Mouse (Mus musculus) retina, embryonic 14.5 days (tissue): ENCODE measurements around the gene Rnf5.

Source experiments
- DNase-seq: peaks from one replicate; pipeline ENCODE4 v3.0.0-alpha.2; 2015; ENCODE audit warnings: low spot score

Gene Rnf5

GRCm38 (mm10) chr17:34603375-34604060, at the start of gene Rnf5:
TSS of gene Rnf5 (minus strand) at chr17:34603690.
- peak; percentile 100 for DNase-seq

- no peak for DNase-seq
Measured at GRCm38 (mm10) chr17:34652985-34653384, 49.5 kb upstream of the Rnf5 start.

- no peak for DNase-seq
Measured at GRCm38 (mm10) chr17:34652546-34652945, 49.1 kb upstream of the Rnf5 start.

GRCm38 (mm10) chr17:34651507-34652221, 48.2 kb upstream of the Rnf5 start:
- peak; percentile 69 for DNase-seq

DNA sequence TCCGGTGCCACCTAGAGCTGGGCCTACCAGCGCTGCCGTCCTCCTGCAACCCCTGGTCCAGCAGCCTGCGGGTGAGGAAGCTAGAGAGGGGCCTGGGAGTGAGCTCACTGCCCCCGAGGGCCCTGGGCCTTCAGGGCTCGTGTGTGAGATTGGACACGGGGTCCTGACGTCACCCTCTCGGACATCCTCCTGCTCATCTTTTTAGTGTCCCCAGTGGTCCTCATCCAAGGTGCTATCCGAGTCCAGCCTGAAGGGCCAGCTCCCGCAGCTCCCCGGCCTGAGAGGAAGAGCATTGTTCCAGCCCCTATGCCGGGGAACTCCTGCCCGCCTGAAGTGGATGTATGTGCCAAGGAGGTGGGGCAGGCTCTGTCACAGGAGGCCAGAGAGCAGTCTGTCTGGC, 47.3 kb upstream of the Rnf5 start:
- DNase-seq = no peak

DNA sequence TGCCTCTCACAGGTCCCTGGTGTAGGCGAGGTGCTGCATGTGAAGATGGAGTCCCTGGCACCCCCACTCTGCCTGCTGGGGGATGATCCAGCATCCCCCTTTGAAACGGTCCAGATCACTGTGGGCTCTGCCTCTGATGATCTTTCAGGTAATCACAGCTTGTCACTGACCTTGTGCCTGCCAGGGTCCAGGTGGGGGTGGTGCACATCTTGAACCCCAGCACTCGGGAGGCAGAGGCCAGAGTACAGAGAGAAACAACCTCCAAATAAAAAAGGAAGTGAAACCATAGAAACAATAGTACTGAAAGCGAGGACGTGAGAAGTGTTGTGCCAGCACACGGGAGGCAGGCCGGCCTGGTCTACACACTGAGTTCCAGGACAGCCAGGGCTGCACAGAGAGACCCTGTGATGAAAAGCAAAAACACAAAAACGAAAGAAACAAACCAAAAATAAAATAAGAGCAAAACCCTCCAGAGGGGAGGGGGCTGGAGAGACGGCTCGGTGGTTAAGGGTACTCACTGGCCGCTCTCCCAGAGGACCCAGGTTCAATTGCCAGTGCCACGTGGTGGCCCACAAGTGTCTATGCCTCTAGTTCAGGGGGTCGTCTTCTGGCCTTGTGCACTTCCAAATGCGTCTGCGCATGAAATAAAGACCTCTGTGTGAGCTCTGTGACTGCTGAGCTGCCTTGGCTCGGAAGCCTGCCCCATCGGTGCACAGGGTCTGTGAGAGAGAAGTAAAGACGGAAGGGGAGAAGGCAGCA, 45.8 kb upstream of the Rnf5 start:
- DNase-seq = no peak

GRCm38 (mm10) chr17:34648141-34648890, 44.8 kb upstream of the Rnf5 start:
- DNase-seq = no peak

GRCm38 (mm10) chr17:34646906-34647787, 43.7 kb upstream of the Rnf5 start, which contains the start of gene Atf6b:
TSS of gene Atf6b (plus strand) at chr17:34647146.
- DNase-seq = peak; percentile 98

DNA sequence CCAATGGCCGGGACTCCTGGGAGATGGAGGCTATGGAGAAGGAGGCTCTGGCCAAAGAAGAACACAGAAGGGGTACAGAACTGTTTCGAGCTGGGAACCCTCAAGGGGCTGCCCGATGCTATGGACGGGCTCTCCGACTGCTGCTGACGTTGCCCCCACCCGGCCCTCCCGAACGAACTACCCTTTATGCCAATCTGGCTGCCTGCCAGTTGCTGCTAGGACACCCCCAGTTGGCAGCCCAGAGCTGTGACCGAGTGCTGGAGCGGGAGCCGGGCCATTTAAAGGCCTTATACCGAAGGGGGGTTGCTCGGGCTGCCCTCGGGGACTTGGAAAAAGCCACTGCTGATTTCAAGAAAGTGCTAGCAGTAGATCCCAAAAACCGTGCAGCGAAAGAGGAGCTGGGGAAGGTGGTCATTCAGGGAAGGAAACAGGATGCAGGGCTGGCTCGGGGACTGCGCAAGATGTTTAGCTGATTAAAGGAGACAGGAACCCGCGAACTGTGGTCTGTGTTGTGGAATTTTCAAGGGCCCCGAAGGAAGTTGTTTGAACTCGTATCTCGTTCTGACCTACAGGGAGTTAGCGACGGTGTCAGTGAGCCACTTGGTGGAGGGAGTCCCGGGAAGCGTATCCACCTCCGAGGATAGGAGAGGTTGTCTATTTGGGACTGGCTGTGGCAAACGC, 42.5 kb upstream of the Rnf5 start:
- DNase-seq = no peak

DNA sequence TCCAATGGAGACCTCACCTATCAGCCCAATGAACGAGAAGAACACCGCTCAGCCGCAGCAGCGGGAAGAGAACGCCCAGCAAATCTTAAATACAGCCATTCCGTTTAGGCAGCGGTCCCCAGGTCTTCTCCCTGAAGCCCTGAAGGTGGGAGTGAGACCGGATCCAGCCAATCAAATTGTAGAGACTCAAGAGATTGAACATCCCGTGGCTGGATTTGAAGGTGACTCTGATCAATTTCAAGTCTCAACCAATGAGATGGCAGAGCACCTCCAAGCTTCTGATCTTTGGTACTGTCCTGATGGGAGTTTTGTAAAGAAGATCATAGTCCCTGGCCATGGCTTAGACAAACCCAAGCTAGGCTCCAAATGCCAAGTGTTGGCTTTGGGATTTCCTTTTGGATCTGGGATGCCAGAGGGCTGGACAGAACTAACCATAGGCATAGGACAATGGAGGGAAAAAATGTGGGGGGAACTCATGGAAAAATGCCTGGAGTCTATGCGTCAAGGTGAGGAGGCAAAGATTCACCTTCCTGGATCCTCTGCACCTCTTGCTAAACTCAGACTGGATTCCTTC, 41.9 kb upstream of the Rnf5 start:
- DNase-seq = no peak

- peak; percentile 98 for DNase-seq
Measured at GRCm38 (mm10) chr17:34644608-34645007, 41.1 kb upstream of the Rnf5 start, which contains the start of gene Fkbpl. TSS of gene Fkbpl (plus strand) at chr17:34644764.

DNA sequence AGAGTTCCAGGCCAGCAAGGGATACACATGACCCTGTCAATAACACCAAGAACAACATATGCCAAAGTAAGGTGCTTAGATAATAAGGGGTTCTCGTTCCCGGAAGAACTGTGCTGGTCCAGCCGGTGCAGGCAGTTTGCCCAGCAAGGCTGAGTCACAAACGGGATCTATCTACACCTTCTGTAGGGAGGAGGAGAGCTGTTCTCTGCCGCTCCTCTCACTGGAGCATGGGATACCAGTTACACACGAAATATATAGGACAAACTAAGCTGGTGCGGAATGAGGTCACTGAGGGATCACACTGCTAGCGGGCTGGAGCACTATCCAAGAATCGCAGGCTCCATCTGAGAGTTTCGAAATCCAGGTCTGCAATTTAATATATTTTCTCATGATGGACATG, 40.5 kb upstream of the Rnf5 start:
- DNase-seq = no peak

- DNase-seq = no peak
Measured at GRCm38 (mm10) chr17:34643379-34643778, 39.9 kb upstream of the Rnf5 start.

DNA sequence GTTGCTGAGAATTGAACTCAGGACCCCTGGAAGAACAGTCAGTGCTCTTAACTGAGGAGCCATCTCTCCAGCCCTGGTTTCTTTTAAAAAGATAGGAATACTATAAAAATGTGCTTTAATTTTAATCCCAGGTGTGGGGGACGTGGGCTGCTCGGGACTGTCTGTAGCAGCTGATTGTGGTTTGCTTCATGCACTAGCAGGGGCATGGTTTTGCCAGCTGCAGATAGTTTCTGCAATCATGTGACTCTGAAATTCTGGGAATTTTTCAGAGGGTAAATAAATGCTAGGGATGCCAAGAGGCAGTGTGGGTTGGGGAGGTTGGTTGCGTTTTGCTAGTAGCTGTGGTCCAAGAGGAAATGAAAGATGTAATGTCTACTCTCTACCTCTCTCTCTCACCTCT, 38.5 kb upstream of the Rnf5 start:
- no peak for DNase-seq

GRCm38 (mm10) chr17:34640778-34641601, 37.5 kb upstream of the Rnf5 start:
- DNase-seq = peak; percentile 70

- DNase-seq = no peak
Measured at GRCm38 (mm10) chr17:34639461-34640255, 36.2 kb upstream of the Rnf5 start.

DNA sequence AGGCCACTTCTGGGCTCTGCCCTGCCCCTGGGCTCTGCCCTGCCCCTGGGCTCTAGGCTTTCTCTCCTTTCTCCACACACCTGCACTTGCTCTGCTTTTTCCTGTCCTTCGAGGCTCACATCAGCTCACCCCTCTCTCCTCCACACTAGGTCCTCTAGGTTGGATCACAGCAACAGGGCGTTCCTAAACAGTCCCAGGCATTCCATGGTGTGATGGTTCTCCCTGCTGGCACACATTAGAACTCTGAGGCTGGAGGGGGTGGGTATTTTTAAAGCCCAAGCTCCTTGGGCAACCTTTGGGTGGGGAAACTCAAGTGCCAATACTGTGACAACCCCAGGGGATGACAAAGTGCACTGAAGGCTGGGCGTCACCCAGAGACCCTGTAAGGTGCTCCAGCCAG, 34.0 kb upstream of the Rnf5 start:
- no peak for DNase-seq

GRCm38 (mm10) chr17:34635671-34636070, 32.2 kb upstream of the Rnf5 start:
- no peak for DNase-seq
